Mouse (Mus musculus) olfactory bulb, adult 2 months (tissue): Measurements from ENCODE around the gene Mdp1.

Source experiments
- CTCF ChIP-seq: fragments of 200-500 bp; IDR thresholded peaks from 2 replicates; pipeline ENCODE4 v1.5.1; 2012; ENCODE audit warnings: low read depth, mild to moderate bottlenecking, low read length, moderate library complexity; ENCODE audit not compliant: insufficient read depth
- POLR2A ChIP-seq: fragments of 200-500 bp; IDR thresholded peaks from 2 replicates; pipeline ENCODE4 v1.6.1; 2012; ENCODE audit warnings: mild to moderate bottlenecking, low read depth, low read length, moderate library complexity; ENCODE audit not compliant: insufficient read depth

- TF ChIP-seq CTCF (no peak), POLR2A (no peak)
These were observed 44.4 kb downstream of the Mdp1 start for GRCm38 (mm10) chr14:55615876-55616275.
